Mouse (Mus musculus): Measurements from ENCODE around the gene Tmem131.

DNA sequence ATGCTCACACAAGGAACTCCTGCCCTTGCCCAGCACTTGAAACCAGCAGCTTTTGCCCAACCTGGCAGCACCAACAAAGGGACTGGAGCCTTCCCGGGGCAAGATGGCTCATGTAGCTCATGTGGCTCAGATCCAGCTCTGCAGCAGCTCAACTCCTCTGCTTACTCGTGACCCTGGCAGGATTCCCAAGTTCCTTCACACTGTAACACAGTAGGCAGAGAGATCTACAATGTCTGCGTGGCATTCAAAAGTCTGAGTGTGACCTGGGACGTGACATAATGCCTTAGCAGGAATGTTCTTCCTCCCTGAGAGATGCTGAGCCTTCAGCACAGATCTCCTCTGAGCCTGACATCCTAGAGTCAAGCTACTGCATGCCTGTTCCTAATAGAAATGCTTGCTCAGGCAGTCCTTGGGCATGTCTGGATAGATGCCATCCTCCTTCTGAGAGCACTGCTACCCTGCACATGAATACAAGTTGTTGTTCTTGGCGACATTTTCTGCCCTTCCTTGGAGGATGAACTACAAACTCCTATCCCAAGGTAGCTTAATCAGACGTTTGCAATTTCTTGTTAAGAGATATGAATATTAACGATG, 6.2 kb upstream of the Tmem131 start:
- TF ChIP-seq POLR2A (IDR thresholded peaks at IDR 0.05; ENCODE audit: insufficient read depth, low read length) (no peak), CTCF (IDR thresholded peaks at IDR 0.05; ENCODE audit: low read depth, low read length) (no peak)
